Mouse (Mus musculus): ENCODE results near the gene 1700069L16Rik. TPM values are rescaled to one million over a fixed set of nuclear protein-coding genes. Genes with fewer than 3 reads are reported as not detected.

The 1700069L16Rik gene
- polyA plus RNA-seq, 1 experiment from 2014 or later, result not detected

DNA sequence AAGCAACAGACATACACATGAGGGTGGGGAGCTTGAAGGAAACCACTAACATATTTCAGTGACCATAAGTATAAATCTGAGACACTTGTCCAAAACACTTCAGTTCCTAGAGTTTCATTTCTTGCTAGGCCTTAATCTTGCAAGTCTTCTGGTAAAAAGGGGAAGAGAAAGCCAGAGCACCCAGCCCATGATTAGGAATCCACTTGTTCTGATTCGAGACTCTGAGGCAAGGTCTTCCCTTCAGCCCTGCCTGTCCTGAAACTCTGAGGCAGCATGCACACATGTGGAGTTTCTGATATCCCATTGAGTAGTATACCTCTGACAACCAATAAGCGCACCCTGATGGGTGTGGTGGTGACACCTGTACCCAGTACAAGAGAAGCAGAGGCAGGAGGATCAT is 37.0 kb upstream of the 1700069L16Rik start:
- Histone ChIP-seq H3K27ac (ENCODE audit: low read depth, low read length) (no peak overlapping the region), H3K27me3 (replicated peaks; ENCODE audit: control insufficient read depth, insufficient read depth, low read length) (no peaks in the 10 kb centered on the region), H3K9ac (ENCODE audit: low read depth, low read length) (no peak overlapping the region), H3K9me3 (ENCODE audit: control insufficient read depth, low read length) (no peaks in the 10 kb centered on the region), H3K4me1 (ENCODE audit: control insufficient read depth, insufficient read depth, low read depth, low read length) (no peaks in the 10 kb centered on the region), H3K36me3 (ENCODE audit: control insufficient read depth, insufficient read depth, low read length) (peaks cover 20% of the 10 kb centered on the region), H3K4me2 (ENCODE audit: low read length) (no peak overlapping the region), H3K4me3 (ENCODE audit: low read length) (no peak overlapping the region)
- WGBS, result 94% methylated on average over 2 of the region's 2 CpGs
- no peak for ATAC-seq

GRCm38 (mm10) chr5:113755347-113756030 is 30.9 kb upstream of the 1700069L16Rik start:
- Histone ChIP-seq H3K27me3 (replicated peaks; ENCODE audit: control insufficient read depth, insufficient read depth, low read length) (no peaks in the 10 kb centered on the region), H3K9ac (ENCODE audit: low read depth, low read length) (no peak overlapping the region), H3K4me3 (ENCODE audit: low read length) (no peak overlapping the region), H3K27ac (ENCODE audit: low read depth, low read length) (no peak overlapping the region), H3K36me3 (ENCODE audit: control insufficient read depth, insufficient read depth, low read length) (peaks cover 55% of the 10 kb centered on the region), H3K4me1 (ENCODE audit: control insufficient read depth, insufficient read depth, low read depth, low read length) (no peaks in the 10 kb centered on the region), H3K4me2 (ENCODE audit: low read length) (no peak overlapping the region), H3K9me3 (ENCODE audit: control insufficient read depth, low read length) (no peaks in the 10 kb centered on the region)
- no peak for ATAC-seq
- WGBS, result 93% methylated on average over 15 of the region's 15 CpGs

- no peaks in the 10 kb centered on the region for H3K4me1 ChIP-seq (ENCODE audit: control insufficient read depth, insufficient read depth, low read depth, low read length)
- ATAC-seq, result no peak
- no peaks in the 10 kb centered on the region for H3K27me3 ChIP-seq (replicated peaks; ENCODE audit: control insufficient read depth, insufficient read depth, low read length)
- H3K4me3 ChIP-seq (ENCODE audit: low read length), result no peak overlapping the region
- no peaks in the 10 kb centered on the region for H3K9me3 ChIP-seq (ENCODE audit: control insufficient read depth, low read length)
- H3K27ac ChIP-seq (ENCODE audit: low read depth, low read length), result no peak overlapping the region
- H3K9ac ChIP-seq (ENCODE audit: low read depth, low read length), result no peak overlapping the region
- peaks cover 65% of the 10 kb centered on the region for H3K36me3 ChIP-seq (ENCODE audit: control insufficient read depth, insufficient read depth, low read length)
- no peak overlapping the region for H3K4me2 ChIP-seq (ENCODE audit: low read length)
- WGBS, result 84% methylated on average over 9 of the region's 9 CpGs
Observed at GRCm38 (mm10) chr5:113751521-113752157, 27.1 kb upstream of the 1700069L16Rik start.

DNA sequence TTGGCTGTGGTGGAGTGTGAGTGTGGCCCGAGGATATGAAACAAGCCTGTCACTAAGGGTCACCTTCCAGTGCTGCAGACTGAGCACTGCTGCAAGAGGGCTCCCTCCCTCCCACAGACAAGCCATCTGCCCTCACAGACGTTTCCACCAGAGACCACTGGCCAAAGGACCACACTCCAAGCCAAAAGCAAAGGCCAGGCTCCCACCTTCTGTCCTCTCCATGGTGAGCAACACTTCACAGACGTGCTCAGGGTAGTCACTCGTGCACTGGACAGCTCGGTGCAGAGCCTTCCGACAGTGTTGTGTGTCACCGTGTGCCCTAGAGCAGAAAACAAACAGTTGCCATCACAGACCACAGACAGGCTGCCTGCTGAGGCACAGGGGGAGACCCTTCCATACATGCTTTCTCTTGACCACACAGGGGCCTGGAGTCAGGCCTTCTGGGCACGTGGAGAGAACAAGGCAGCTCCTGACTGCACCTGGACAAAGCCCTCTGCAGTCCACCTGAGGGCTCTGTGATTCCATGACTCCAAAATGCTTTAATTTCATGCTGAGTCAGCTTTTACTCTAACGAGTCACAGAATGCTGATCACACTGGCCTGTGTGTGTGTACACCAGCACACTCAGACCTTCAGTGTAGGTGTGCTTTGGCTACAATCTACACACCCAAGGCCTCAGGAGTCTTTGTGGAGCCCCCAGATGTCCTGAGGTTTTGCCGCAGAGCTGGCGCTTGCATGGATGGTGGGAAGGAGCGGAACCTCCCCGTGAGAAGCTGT is 24.2 kb upstream of the 1700069L16Rik start:
- Histone ChIP-seq H3K9ac (ENCODE audit: low read depth, low read length) (no peak overlapping the region), H3K4me1 (ENCODE audit: control insufficient read depth, insufficient read depth, low read depth, low read length) (no peaks in the 10 kb centered on the region), H3K27me3 (replicated peaks; ENCODE audit: control insufficient read depth, insufficient read depth, low read length) (no peaks in the 10 kb centered on the region), H3K4me2 (ENCODE audit: low read length) (no peak overlapping the region), H3K36me3 (ENCODE audit: control insufficient read depth, insufficient read depth, low read length) (peaks cover 72% of the 10 kb centered on the region), H3K27ac (ENCODE audit: low read depth, low read length) (no peak overlapping the region), H3K9me3 (ENCODE audit: control insufficient read depth, low read length) (no peaks in the 10 kb centered on the region; the same call in 1 of the 2 replicates), H3K4me3 (ENCODE audit: low read length) (no peak overlapping the region)
- ATAC-seq, result no peak
- WGBS, result 90% methylated on average over 13 of the region's 13 CpGs

GRCm38 (mm10) chr5:113747629-113748028 is 23.1 kb upstream of the 1700069L16Rik start:
- peaks cover 66% of the 10 kb centered on the region for H3K36me3 ChIP-seq (ENCODE audit: control insufficient read depth, insufficient read depth, low read length)
- H3K4me1 ChIP-seq (ENCODE audit: control insufficient read depth, insufficient read depth, low read depth, low read length), result no peaks in the 10 kb centered on the region
- no peak overlapping the region for H3K4me2 ChIP-seq (ENCODE audit: low read length)
- ATAC-seq, result no peak
- H3K9me3 ChIP-seq (ENCODE audit: control insufficient read depth, low read length), result no peaks in the 10 kb centered on the region; the same call in 1 of the 2 replicates
- WGBS, result 98% methylated on average over 5 of the region's 5 CpGs
- H3K4me3 ChIP-seq (ENCODE audit: low read length), result no peak overlapping the region
- no peaks in the 10 kb centered on the region for H3K27me3 ChIP-seq (replicated peaks; ENCODE audit: control insufficient read depth, insufficient read depth, low read length)
- H3K27ac ChIP-seq (ENCODE audit: low read depth, low read length), result no peak overlapping the region
- H3K9ac ChIP-seq (ENCODE audit: low read depth, low read length), result no peak overlapping the region

- ATAC-seq, result no peak
- H3K4me1 ChIP-seq (ENCODE audit: control insufficient read depth, insufficient read depth, low read depth, low read length), result peaks cover 16% of the 10 kb centered on the region
- no peaks in the 10 kb centered on the region for H3K27me3 ChIP-seq (replicated peaks; ENCODE audit: control insufficient read depth, insufficient read depth, low read length)
- H3K9ac ChIP-seq (ENCODE audit: low read depth, low read length), result no peak overlapping the region
- WGBS, result 88% methylated on average over 11 of the region's 11 CpGs
- peaks cover 20% of the 10 kb centered on the region for H3K36me3 ChIP-seq (ENCODE audit: control insufficient read depth, insufficient read depth, low read length)
- H3K4me2 ChIP-seq (ENCODE audit: low read length), result no peak overlapping the region
- H3K9me3 ChIP-seq (ENCODE audit: control insufficient read depth, low read length), result no peaks in the 10 kb centered on the region
- no peak overlapping the region for H3K4me3 ChIP-seq (ENCODE audit: low read length)
- H3K27ac ChIP-seq (ENCODE audit: low read depth, low read length), result no peak overlapping the region
Observed at GRCm38 (mm10) chr5:113737607-113738237, 13.2 kb upstream of the 1700069L16Rik start.

DNA sequence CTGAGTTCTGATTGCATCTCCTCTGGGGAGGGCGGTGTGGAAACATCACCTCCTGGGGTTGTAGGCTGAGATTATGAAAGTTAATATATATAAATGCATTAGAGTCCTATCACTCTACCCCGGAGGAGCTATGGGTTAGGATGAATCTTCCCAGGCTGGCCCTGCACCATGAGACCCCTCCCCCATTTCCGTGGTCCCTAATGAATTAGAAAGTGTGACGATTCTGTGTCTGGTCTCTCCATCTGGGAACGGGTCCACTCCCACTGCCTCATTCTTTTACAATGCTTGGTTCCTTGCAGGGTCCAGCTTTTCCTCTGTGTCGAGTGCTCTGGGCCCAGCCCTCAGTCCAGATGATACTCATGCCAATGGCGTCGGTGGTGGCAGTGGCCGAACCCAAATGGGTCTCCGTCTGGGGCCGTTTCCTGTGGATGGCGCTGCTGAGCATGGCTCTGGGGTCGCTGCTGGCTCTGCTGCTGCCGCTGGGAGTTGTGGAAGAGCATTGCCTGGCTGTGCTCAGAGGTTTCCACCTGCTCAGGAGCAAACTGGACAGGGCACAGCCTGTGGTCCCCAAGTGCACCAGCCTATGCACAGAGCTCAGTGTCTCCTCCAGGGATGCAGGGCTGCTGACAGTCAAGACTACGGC is 12.1 kb upstream of the 1700069L16Rik start:
- Histone ChIP-seq H3K27ac (ENCODE audit: low read depth, low read length) (peak overlapping the region; percentile 94), H3K4me3 (ENCODE audit: low read length) (peak overlapping the region; percentile 70), H3K9ac (ENCODE audit: low read depth, low read length) (peak overlapping the region; percentile 78), H3K4me2 (ENCODE audit: low read length) (peak overlapping the region; percentile 94), H3K27me3 (replicated peaks; ENCODE audit: control insufficient read depth, insufficient read depth, low read length) (no peaks in the 10 kb centered on the region), H3K9me3 (ENCODE audit: control insufficient read depth, low read length) (no peaks in the 10 kb centered on the region), H3K4me1 (ENCODE audit: control insufficient read depth, insufficient read depth, low read depth, low read length) (peaks cover 16% of the 10 kb centered on the region), H3K36me3 (ENCODE audit: control insufficient read depth, insufficient read depth, low read length) (peaks cover 16% of the 10 kb centered on the region)
- ATAC-seq, result no peak
- 48% methylated on average over 15 of the region's 15 CpGs for WGBS

GRCm38 (mm10) chr5:113736113-113736502 is 11.5 kb upstream of the 1700069L16Rik start:
- Histone ChIP-seq H3K9ac (ENCODE audit: low read depth, low read length) (peak overlapping the region; percentile 78), H3K9me3 (ENCODE audit: control insufficient read depth, low read length) (no peaks in the 10 kb centered on the region), H3K36me3 (ENCODE audit: control insufficient read depth, insufficient read depth, low read length) (peaks cover 14% of the 10 kb centered on the region), H3K27ac (ENCODE audit: low read depth, low read length) (peak overlapping the region; percentile 94), H3K4me2 (ENCODE audit: low read length) (peak overlapping the region; percentile 94), H3K27me3 (replicated peaks; ENCODE audit: control insufficient read depth, insufficient read depth, low read length) (no peaks in the 10 kb centered on the region), H3K4me3 (ENCODE audit: low read length) (peak overlapping the region; percentile 70), H3K4me1 (ENCODE audit: control insufficient read depth, insufficient read depth, low read depth, low read length) (peaks cover 16% of the 10 kb centered on the region)
- ATAC-seq, result no peak; the same call in 1 of the 2 replicates
- 2% methylated on average over 10 of the region's 10 CpGs for WGBS

Measured in hindbrain, embryonic 16.5 days (tissue).